Mouse (Mus musculus) liver, embryonic 13.5 days (tissue): ENCODE results near the gene Bmp3. TPM values are rescaled to one million over a fixed set of nuclear protein-coding genes. Genes with fewer than 3 reads are reported as not detected.

Source experiments
- ATAC-seq: fragments of 200-750 bp; cut with Nextera tagmentation; 2 replicates; pipeline ENCODE4 v1.8.0; 2017; ENCODE audit warnings: low read depth, mild to moderate bottlenecking, moderate number of reproducible peaks, moderate library complexity
- DNase-seq: peaks from one replicate; pipeline ENCODE4 v3.0.0; 2022
- H3K27ac ChIP-seq: fragments of 300-500 bp; sonication (generic); 2 replicates; pipeline ENCODE4 v1.5.1; 2015; ENCODE audit warnings: moderate library complexity, mild to moderate bottlenecking, inconsistent platforms
- H3K27me3 ChIP-seq: fragments of 300-500 bp; sonication (generic); 2 replicates; pipeline ENCODE4 v1.6.1; 2015; ENCODE audit warnings: mild to moderate bottlenecking, inconsistent platforms
- H3K36me3 ChIP-seq: fragments of 300-500 bp; sonication (generic); 2 replicates; pipeline ENCODE4 v1.6.1; 2015; ENCODE audit warnings: mild to moderate bottlenecking, inconsistent platforms
- H3K4me1 ChIP-seq: fragments of 300-500 bp; sonication (generic); replicated peaks from 2 replicates; pipeline ENCODE4 v1.6.1; 2015; ENCODE audit warnings: inconsistent platforms
- H3K4me2 ChIP-seq: fragments of 300-500 bp; sonication (generic); 2 replicates; pipeline ENCODE4 v1.6.1; 2015; ENCODE audit warnings: inconsistent platforms, mild to moderate bottlenecking, moderate library complexity
- H3K4me3 ChIP-seq: fragments of 300-500 bp; sonication (generic); replicated peaks from 2 replicates; pipeline ENCODE4 v1.5.1; 2015; ENCODE audit warnings: mild to moderate bottlenecking, inconsistent platforms
- H3K9ac ChIP-seq: fragments of 300-500 bp; sonication (generic); 2 replicates; pipeline ENCODE4 v1.6.1; 2015; ENCODE audit warnings: mild to moderate bottlenecking, inconsistent platforms
- H3K9me3 ChIP-seq: fragments of 300-500 bp; sonication (generic); replicated peaks from 2 replicates; pipeline ENCODE4 v1.6.1; 2016; ENCODE audit warnings: inconsistent platforms
- WGBS: fragments of 180-500 bp; shearing (Covaris S2); methylation state at CpG from one replicate; pipeline ENCODE4 v1.1.7; 2015; ENCODE audit not compliant: insufficient replicate concordance; 5-methylcytosine and 5-hydroxymethylcytosine counted together
- polyA plus RNA-seq: library from polyadenylated mRNA; unstranded; fragments of >200 nt; fragmentation: Nextera tagmentation; extraction: Ambion mirVana; gene quantifications from 2 replicates; pipeline ENCODE4 v1.2.1, GENCODE M21; 2015

Bmp3 gene
- polyA plus RNA-seq, 1 experiment from 2014 or later: 0.03 TPM

GRCm38 (mm10) chr5:98854627-98855564, 681 bp downstream of the Bmp3 start:
- DNase-seq (no peak), ATAC-seq (no peak)
- Histone ChIP-seq H3K36me3 (no peaks in the 10 kb centered on the region), H3K9me3 (no peaks in the 10 kb centered on the region), H3K4me3 (peak overlapping the region; percentile 40), H3K4me1 (no peaks in the 10 kb centered on the region; the same call in 1 of the 2 replicates), H3K27ac (no peak overlapping the region), H3K27me3 (peaks cover 40% of the 10 kb centered on the region), H3K9ac (no peak overlapping the region), H3K4me2 (peak overlapping the region; percentile 57)
- 3% methylated on average over 75 of the region's 75 CpGs for WGBS

DNA sequence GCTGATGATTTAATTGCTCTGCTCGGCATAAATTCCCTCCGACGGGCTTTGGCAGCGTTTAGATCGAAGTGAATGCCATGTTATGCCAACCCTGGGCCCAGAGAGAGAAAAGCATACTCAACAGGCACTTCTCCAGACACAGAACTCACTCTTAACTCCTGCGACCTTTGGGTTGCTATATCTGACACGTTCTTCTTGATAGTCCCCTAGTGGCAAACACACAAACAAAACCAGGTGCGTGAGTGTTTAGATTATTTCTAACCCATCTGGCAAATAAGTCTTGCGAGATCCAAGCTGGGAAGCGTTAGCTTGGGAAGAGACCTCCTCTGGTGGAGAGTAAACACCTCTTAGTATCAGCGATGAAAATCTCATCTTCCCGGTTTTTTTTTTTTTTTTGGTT, 1.5 kb downstream of the Bmp3 start:
- Histone ChIP-seq H3K4me3 (no peak overlapping the region), H3K4me2 (no peak overlapping the region), H3K27ac (no peak overlapping the region), H3K36me3 (no peaks in the 10 kb centered on the region), H3K4me1 (no peaks in the 10 kb centered on the region; the same call in 1 of the 2 replicates), H3K9me3 (no peaks in the 10 kb centered on the region), H3K27me3 (peaks cover 40% of the 10 kb centered on the region), H3K9ac (no peak overlapping the region)
- no peak for DNase-seq
- WGBS: 11% methylated on average over 12 of the region's 12 CpGs
- no peak for ATAC-seq

DNA sequence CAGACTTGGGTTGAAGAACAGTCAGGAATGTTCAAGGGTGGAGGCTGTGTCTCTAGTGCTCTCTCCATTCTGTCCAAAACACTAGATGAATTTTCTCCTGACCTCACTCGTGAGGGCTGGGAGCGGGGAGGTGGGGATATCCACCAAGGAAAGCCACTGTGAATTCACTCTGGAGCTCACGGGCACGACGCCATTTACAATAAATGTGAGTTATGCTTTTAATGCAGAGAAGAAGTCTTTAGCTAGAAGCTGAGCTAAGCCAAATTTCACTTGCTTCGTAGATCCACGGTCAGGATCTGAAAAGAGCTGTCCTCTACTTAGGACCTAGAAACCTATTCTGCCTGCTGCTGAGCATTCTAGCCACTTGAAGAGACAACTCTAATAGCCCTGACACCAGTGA, 2.1 kb downstream of the Bmp3 start:
- Histone ChIP-seq H3K27me3 (peaks cover 40% of the 10 kb centered on the region), H3K9me3 (no peaks in the 10 kb centered on the region), H3K9ac (no peak overlapping the region), H3K4me1 (no peaks in the 10 kb centered on the region; the same call in 1 of the 2 replicates), H3K36me3 (no peaks in the 10 kb centered on the region), H3K27ac (no peak overlapping the region), H3K4me3 (no peak overlapping the region), H3K4me2 (no peak overlapping the region)
- 53% methylated on average over 7 of the region's 7 CpGs for WGBS
- ATAC-seq (no peak), DNase-seq (no peak)

GRCm38 (mm10) chr5:98863891-98864290, 9.7 kb downstream of the Bmp3 start:
- 3% methylated on average over 6 of the region's 6 CpGs for WGBS
- DNase-seq (no peak), ATAC-seq (no peak)
- no peak overlapping the region for H3K4me3 ChIP-seq
- H3K36me3 ChIP-seq: no peaks in the 10 kb centered on the region
- no peaks in the 10 kb centered on the region for H3K27me3 ChIP-seq
- H3K4me1 ChIP-seq: no peaks in the 10 kb centered on the region
- no peaks in the 10 kb centered on the region for H3K9me3 ChIP-seq
- no peak overlapping the region for H3K9ac ChIP-seq
- H3K27ac ChIP-seq: no peak overlapping the region
- H3K4me2 ChIP-seq: no peak overlapping the region

- 62% methylated on average over 5 of the region's 5 CpGs for WGBS
- no peaks in the 10 kb centered on the region for H3K36me3 ChIP-seq
- ATAC-seq (no peak), DNase-seq (no peak)
- H3K9me3 ChIP-seq: no peaks in the 10 kb centered on the region
- no peak overlapping the region for H3K27ac ChIP-seq
- no peak overlapping the region for H3K4me3 ChIP-seq
- H3K4me2 ChIP-seq: no peak overlapping the region
- no peaks in the 10 kb centered on the region for H3K27me3 ChIP-seq
- H3K4me1 ChIP-seq: no peaks in the 10 kb centered on the region
- no peak overlapping the region for H3K9ac ChIP-seq
Observed at GRCm38 (mm10) chr5:98865146-98865545, 10.9 kb downstream of the Bmp3 start.

DNA sequence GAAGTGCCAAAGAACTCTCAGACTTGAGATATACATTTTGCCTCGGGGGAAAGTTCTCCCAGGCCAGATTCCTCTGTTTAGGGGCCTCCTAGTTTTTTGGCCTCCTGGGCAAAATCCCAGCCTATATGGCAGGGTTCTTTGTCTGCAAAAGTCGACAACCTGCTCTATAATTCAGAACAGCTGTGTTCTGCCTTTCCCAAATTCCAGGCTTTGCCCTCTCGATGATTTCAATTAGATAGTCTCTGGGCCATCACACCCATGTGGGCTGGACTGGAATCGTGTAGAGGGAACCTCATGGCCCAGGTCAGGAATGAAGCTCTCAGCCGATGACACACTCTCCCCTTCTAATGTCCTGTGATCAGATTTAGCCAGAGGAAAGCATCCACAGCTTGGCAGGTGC, 21.8 kb downstream of the Bmp3 start:
- Histone ChIP-seq H3K9ac (no peak overlapping the region), H3K4me2 (no peak overlapping the region), H3K4me1 (no peaks in the 10 kb centered on the region), H3K9me3 (no peaks in the 10 kb centered on the region), H3K27ac (no peak overlapping the region), H3K36me3 (no peaks in the 10 kb centered on the region), H3K27me3 (no peaks in the 10 kb centered on the region), H3K4me3 (no peak overlapping the region)
- DNase-seq (no peak), ATAC-seq (no peak)
- WGBS: 53% methylated on average over 5 of the region's 5 CpGs

DNA sequence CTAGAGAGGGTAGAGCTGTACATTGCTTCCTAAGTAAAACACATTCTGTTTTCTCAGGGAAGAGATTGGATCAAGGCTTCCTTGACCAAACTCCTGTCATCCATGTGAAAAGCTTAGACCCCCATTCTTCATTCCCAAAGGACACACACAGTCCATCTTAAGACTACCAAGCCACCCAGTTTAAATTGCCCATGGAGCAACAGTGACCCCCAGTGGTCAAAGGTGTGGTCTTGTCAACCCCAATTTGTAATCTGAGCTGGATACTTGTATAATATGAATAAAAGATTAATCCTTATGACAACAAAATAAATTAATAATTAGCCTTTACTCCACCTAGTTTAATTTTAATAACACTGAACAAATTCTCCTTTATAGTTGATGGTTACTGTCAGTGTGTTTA, 24.7 kb downstream of the Bmp3 start:
- no peak overlapping the region for H3K4me3 ChIP-seq
- DNase-seq: no peak
- no peaks in the 10 kb centered on the region for H3K4me1 ChIP-seq
- H3K36me3 ChIP-seq: no peaks in the 10 kb centered on the region
- no peak overlapping the region for H3K9ac ChIP-seq
- no peak overlapping the region for H3K27ac ChIP-seq
- no peaks in the 10 kb centered on the region for H3K9me3 ChIP-seq
- no peak for ATAC-seq
- no peak overlapping the region for H3K4me2 ChIP-seq
- no peaks in the 10 kb centered on the region for H3K27me3 ChIP-seq

DNA sequence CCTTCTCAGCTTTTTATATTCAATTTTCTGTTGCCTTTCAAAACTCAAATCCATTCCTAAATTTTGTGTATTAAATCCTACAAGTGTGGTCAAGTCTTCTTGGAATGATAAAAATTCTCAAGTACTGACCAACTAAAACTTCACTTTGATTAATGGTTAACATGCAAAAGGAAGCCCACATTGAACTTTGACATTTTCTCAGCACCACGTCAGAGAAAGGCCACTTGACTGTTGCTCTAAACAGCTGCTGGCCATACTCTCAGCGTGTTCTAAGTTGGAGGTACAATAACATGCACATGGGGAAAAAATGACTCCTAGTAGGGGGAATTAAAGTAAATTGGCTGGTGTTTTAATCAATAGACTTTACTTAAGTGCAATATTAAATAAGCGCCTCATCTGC, 27.9 kb downstream of the Bmp3 start:
- H3K4me1 ChIP-seq: no peaks in the 10 kb centered on the region
- no peaks in the 10 kb centered on the region for H3K27me3 ChIP-seq
- H3K4me2 ChIP-seq: no peak overlapping the region
- ATAC-seq (no peak), DNase-seq (no peak)
- H3K27ac ChIP-seq: no peak overlapping the region
- no peaks in the 10 kb centered on the region for H3K36me3 ChIP-seq
- H3K9me3 ChIP-seq: no peaks in the 10 kb centered on the region
- no peak overlapping the region for H3K9ac ChIP-seq
- WGBS: 49% methylated on average over 3 of the region's 3 CpGs
- no peak overlapping the region for H3K4me3 ChIP-seq

- WGBS: 41% methylated on average over 2 of the region's 2 CpGs
Observed at GRCm38 (mm10) chr5:98890544-98891050, 36.4 kb downstream of the Bmp3 start.

DNA sequence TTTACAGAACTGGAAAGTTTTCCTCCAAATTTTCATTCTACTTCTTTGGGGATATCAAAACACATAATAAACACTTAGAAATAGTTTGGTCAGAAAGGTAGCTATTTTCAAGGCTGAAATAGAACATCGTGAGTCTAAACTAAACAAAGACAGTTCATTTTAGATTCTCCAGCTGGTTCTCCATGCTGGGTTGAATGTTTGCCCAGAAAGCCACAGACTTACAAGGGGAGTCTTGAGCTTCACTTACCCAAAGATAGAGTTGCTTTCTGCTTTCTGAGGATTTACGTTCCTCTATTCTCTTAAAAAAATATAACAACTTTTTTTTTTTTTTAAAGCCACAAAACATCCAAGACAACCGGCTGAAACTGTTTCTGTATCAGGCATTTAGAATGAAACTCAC, 40.1 kb downstream of the Bmp3 start:
- ATAC-seq: no peak
- WGBS: 59% methylated on average over 3 of the region's 3 CpGs
- no peak for DNase-seq

More at GRCm38 (mm10) chr5:98890544-98891050, 36.4 kb downstream of the Bmp3 start:
- H3K4me3 ChIP-seq: no peak overlapping the region
- no peak for DNase-seq
- no peak overlapping the region for H3K4me2 ChIP-seq
- no peak overlapping the region for H3K9ac ChIP-seq
- no peaks in the 10 kb centered on the region for H3K36me3 ChIP-seq
- ATAC-seq: no peak
- H3K27ac ChIP-seq: no peak overlapping the region
- H3K27me3 ChIP-seq: no peaks in the 10 kb centered on the region
- H3K9me3 ChIP-seq: no peaks in the 10 kb centered on the region
- H3K4me1 ChIP-seq: no peaks in the 10 kb centered on the region

DNA sequence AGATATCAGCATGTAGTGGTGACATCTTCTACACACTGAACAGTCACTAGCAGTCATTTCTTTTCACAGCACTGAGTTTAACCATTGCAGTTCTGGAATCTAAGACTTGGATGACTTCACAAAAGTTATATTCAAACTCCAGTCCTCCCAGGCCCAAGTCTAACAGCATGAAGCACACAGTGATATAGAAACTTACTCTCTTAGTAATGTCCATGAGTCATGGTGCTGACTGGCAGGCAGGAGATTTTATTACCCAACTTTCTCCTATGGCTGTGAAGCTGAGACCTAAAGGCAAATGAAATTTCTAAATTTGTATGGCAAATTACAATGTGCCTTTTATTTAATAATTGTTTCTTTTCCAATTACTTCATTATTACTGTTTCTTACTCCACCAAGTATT, 43.7 kb downstream of the Bmp3 start:
- no peaks in the 10 kb centered on the region for H3K4me1 ChIP-seq
- H3K9me3 ChIP-seq: no peaks in the 10 kb centered on the region
- H3K27ac ChIP-seq: no peak overlapping the region
- no peaks in the 10 kb centered on the region for H3K27me3 ChIP-seq
- no peak overlapping the region for H3K4me3 ChIP-seq
- no peak for DNase-seq
- no peak overlapping the region for H3K4me2 ChIP-seq
- ATAC-seq: no peak
- no peaks in the 10 kb centered on the region for H3K36me3 ChIP-seq
- H3K9ac ChIP-seq: no peak overlapping the region

More for the DNA sequence above, 40.1 kb downstream of the Bmp3 start:
- no peaks in the 10 kb centered on the region for H3K27me3 ChIP-seq
- no peaks in the 10 kb centered on the region for H3K36me3 ChIP-seq
- H3K9ac ChIP-seq: no peak overlapping the region
- no peak overlapping the region for H3K4me3 ChIP-seq
- H3K4me1 ChIP-seq: no peaks in the 10 kb centered on the region
- H3K27ac ChIP-seq: no peak overlapping the region
- H3K9me3 ChIP-seq: no peaks in the 10 kb centered on the region
- H3K4me2 ChIP-seq: no peak overlapping the region

DNA sequence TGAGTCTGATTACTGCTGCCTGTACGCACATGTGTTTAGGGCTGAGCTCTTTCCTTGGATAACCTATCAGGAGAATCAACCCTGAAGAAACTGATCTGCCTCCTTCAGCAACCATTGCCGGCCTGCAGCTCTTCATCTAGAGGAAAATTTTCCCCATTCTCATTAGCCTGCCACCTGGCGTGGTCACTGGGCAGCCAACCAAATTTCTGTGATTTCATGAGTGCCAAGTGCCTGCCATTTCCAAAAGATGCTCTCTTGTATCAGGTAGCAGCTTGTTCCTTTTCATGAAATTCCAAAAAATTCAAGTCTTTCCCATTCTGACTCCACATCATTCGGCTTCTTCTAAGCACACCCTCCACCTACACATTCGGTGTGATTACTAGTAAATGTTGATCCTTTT, 46.7 kb downstream of the Bmp3 start:
- ATAC-seq: no peak

More for the DNA sequence above, 46.7 kb downstream of the Bmp3 start:
- 60% methylated on average over 5 of the region's 5 CpGs for WGBS
- H3K4me1 ChIP-seq: no peaks in the 10 kb centered on the region
- H3K4me3 ChIP-seq: no peak overlapping the region
- no peak overlapping the region for H3K9ac ChIP-seq
- no peak overlapping the region for H3K27ac ChIP-seq
- DNase-seq: no peak
- H3K9me3 ChIP-seq: no peaks in the 10 kb centered on the region
- no peak overlapping the region for H3K4me2 ChIP-seq
- no peaks in the 10 kb centered on the region for H3K36me3 ChIP-seq
- no peaks in the 10 kb centered on the region for H3K27me3 ChIP-seq
